Mouse (Mus musculus) myocyte (in vitro differentiated cells): Measurements from ENCODE around the gene Med24. TPM values are rescaled to one million over a fixed set of nuclear protein-coding genes. Genes with fewer than 3 reads are reported as not detected.

ENCODE experiments used
- H3K27me3 ChIP-seq: one replicate; pipeline ENCODE4 v1.6.1; 2011; ENCODE audit not compliant: control insufficient read depth, insufficient read depth, insufficient read length
- H3K36me3 ChIP-seq: one replicate; pipeline ENCODE4 v1.6.1; 2011; ENCODE audit not compliant: control insufficient read depth, insufficient read depth
- H3K4me2 ChIP-seq: one replicate; pipeline ENCODE4 v1.6.1; 2011; ENCODE audit warnings: low read depth, control low read depth
- H3K4me3 ChIP-seq: one replicate; pipeline ENCODE4 v1.5.1; 2011; ENCODE audit warnings: mild to moderate bottlenecking, control low read depth, moderate library complexity
- H3K79me2 ChIP-seq: one replicate; pipeline ENCODE4 v1.6.1; 2011; ENCODE audit not compliant: control insufficient read depth, insufficient read depth
- H3ac ChIP-seq: one replicate; pipeline ENCODE4 v1.6.1; 2011; ENCODE audit not compliant: control insufficient read depth, insufficient read length
- CEBPB ChIP-seq: IDR thresholded peaks from 2 replicates; pipeline ENCODE4 v1.6.1; 2011; ENCODE audit warnings: mild to moderate bottlenecking, moderate library complexity; ENCODE audit not compliant: poor library complexity, insufficient read depth, severe bottlenecking
- E2F4 ChIP-seq: IDR thresholded peaks from one replicate; pipeline ENCODE4 v1.6.1; 2011; ENCODE audit warnings: mild to moderate bottlenecking, control low read depth, moderate library complexity; ENCODE audit not compliant: insufficient read depth
- MAX ChIP-seq: IDR thresholded peaks from one replicate; pipeline ENCODE4 v1.6.1; 2011; ENCODE audit warnings: low read depth, mild to moderate bottlenecking, control low read depth
- MYOD1 ChIP-seq, 3 experiments: IDR thresholded peaks; one replicate each; pipeline ENCODE4 v1.6.1; 2011; ENCODE audit warnings: control low read depth in 2 of 3, low read depth in 2 of 3, mild to moderate bottlenecking in 2 of 3, moderate library complexity in 1 of 3; ENCODE audit not compliant: insufficient read length in 2 of 3, control insufficient read depth in 1 of 3
- MYOG ChIP-seq, 3 experiments: IDR thresholded peaks; one replicate each; pipeline ENCODE4 v1.6.1; 2011; ENCODE audit warnings: control low read depth in 2 of 3, low read depth in 2 of 3, mild to moderate bottlenecking in 2 of 3; ENCODE audit not compliant: insufficient read length in 2 of 3, control insufficient read depth in 1 of 3, insufficient read depth in 1 of 3
- POLR2A ChIP-seq: IDR thresholded peaks from one replicate; pipeline ENCODE4 v1.6.1; 2011; ENCODE audit warnings: low read depth, mild to moderate bottlenecking, control low read depth, moderate library complexity; ENCODE audit not compliant: insufficient read length
- POLR2AphosphoS2 ChIP-seq: IDR thresholded peaks from one replicate; pipeline ENCODE4 v1.6.1; 2011; ENCODE audit warnings: low read depth, control low read depth; ENCODE audit not compliant: insufficient read length
- REST ChIP-seq: IDR thresholded peaks from one replicate; pipeline ENCODE4 v1.6.1; 2011; ENCODE audit warnings: mild to moderate bottlenecking, control low read depth, moderate library complexity; ENCODE audit not compliant: insufficient read depth, insufficient read length
- SRF ChIP-seq: IDR thresholded peaks from one replicate; pipeline ENCODE4 v1.6.1; 2011; ENCODE audit warnings: low read depth; ENCODE audit not compliant: control insufficient read depth, insufficient read length
- TCF12 ChIP-seq: IDR thresholded peaks from one replicate; pipeline ENCODE4 v1.6.1; 2011; ENCODE audit warnings: mild to moderate bottlenecking, control low read depth; ENCODE audit not compliant: poor library complexity, insufficient read depth, severe bottlenecking
- TCF3 ChIP-seq: IDR thresholded peaks from one replicate; pipeline ENCODE4 v1.6.1; 2011; ENCODE audit warnings: low read depth, control low read depth; ENCODE audit not compliant: insufficient read length
- USF1 ChIP-seq: IDR thresholded peaks from one replicate; pipeline ENCODE4 v1.6.1; 2011; ENCODE audit warnings: low read depth, mild to moderate bottlenecking, control low read depth, moderate library complexity
- polyA plus RNA-seq: library from polyadenylated mRNA; unstranded; fragments of >200 nt; fragmentation: generic; extraction: Trizol; gene quantifications from one replicate; pipeline ENCODE4 v1.2.1, GENCODE M21; 2012; ENCODE audit warnings: missing spikeins

The Med24 gene
- polyA plus RNA-seq, 1 experiment: 32.5 TPM

GRCm38 (mm10) chr11:98746855-98747693, 17.8 kb upstream of the Med24 start:
- Histone ChIP-seq H3K27me3 (no peaks in the 10 kb centered on the region), H3K4me3 (peak overlapping the region; percentile 17), H3K79me2 (peaks cover 24% of the 10 kb centered on the region), H3K4me2 (peak overlapping the region; percentile 87), H3ac (no peak overlapping the region), H3K36me3 (no peaks in the 10 kb centered on the region)
- peak; percentile 51 for TF ChIP-seq USF1
- TF ChIP-seq TCF12: no peak
- TF ChIP-seq TCF3: peak; percentile 40
- peak in 2 of 3 experiments; percentile 53 to 68 for TF ChIP-seq MYOD1 (IDR thresholded peaks at IDR 0.05; ENCODE audit: control insufficient read depth in 1 of 3, insufficient read length in 2 of 3, low read depth in 2 of 3)
- no peak for TF ChIP-seq E2F4
- no peak for TF ChIP-seq CEBPB
- TF ChIP-seq REST: no peak
- peak; percentile 46 for TF ChIP-seq SRF
- peak; percentile 63 for TF ChIP-seq MAX
- peak in 2 of 3 experiments; percentile 27 to 69 for TF ChIP-seq MYOG (IDR thresholded peaks at IDR 0.05; ENCODE audit: control insufficient read depth in 1 of 3, insufficient read depth in 1 of 3, insufficient read length in 2 of 3, low read depth in 2 of 3)
- peak; percentile 11 for TF ChIP-seq POLR2AphosphoS2
- peak; percentile 44 for TF ChIP-seq POLR2A

- Histone ChIP-seq H3K4me2 (peak overlapping the region; percentile 87), H3K36me3 (no peaks in the 10 kb centered on the region), H3ac (no peak overlapping the region), H3K27me3 (no peaks in the 10 kb centered on the region), H3K79me2 (peaks cover 21% of the 10 kb centered on the region), H3K4me3 (peak overlapping the region; percentile 17)
- no peak for TF ChIP-seq TCF3
- TF ChIP-seq MAX: no peak
- no peak for TF ChIP-seq USF1
- TF ChIP-seq CEBPB: no peak
- TF ChIP-seq SRF: no peak
- no peak for TF ChIP-seq POLR2AphosphoS2
- TF ChIP-seq MYOD1 (IDR thresholded peaks at IDR 0.05; ENCODE audit: control insufficient read depth in 1 of 3, insufficient read length in 2 of 3, low read depth in 2 of 3): no peak
- no peak for TF ChIP-seq POLR2A
- TF ChIP-seq REST: no peak
- no peak for TF ChIP-seq E2F4
- no peak for TF ChIP-seq MYOG (IDR thresholded peaks at IDR 0.05; ENCODE audit: control insufficient read depth in 1 of 3, insufficient read depth in 1 of 3, insufficient read length in 2 of 3, low read depth in 2 of 3)
- no peak for TF ChIP-seq TCF12
Observed at GRCm38 (mm10) chr11:98745932-98746853, 17.0 kb upstream of the Med24 start.

GRCm38 (mm10) chr11:98744456-98745019, 15.3 kb upstream of the Med24 start:
- Histone ChIP-seq H3K79me2 (peaks cover 13% of the 10 kb centered on the region), H3ac (no peak overlapping the region), H3K27me3 (no peaks in the 10 kb centered on the region), H3K4me2 (peak overlapping the region; percentile 76), H3K4me3 (no peak overlapping the region), H3K36me3 (no peaks in the 10 kb centered on the region)
- TF ChIP-seq MAX: no peak
- TF ChIP-seq USF1: no peak
- TF ChIP-seq TCF3: no peak
- TF ChIP-seq MYOG (IDR thresholded peaks at IDR 0.05; ENCODE audit: control insufficient read depth in 1 of 3, insufficient read depth in 1 of 3, insufficient read length in 2 of 3, low read depth in 2 of 3): no peak
- TF ChIP-seq SRF: no peak
- no peak for TF ChIP-seq REST
- no peak for TF ChIP-seq CEBPB
- TF ChIP-seq POLR2AphosphoS2: no peak
- no peak for TF ChIP-seq POLR2A
- TF ChIP-seq TCF12: no peak
- no peak for TF ChIP-seq MYOD1 (IDR thresholded peaks at IDR 0.05; ENCODE audit: control insufficient read depth in 1 of 3, insufficient read length in 2 of 3, low read depth in 2 of 3)
- TF ChIP-seq E2F4: no peak

- Histone ChIP-seq H3K36me3 (no peaks in the 10 kb centered on the region), H3K27me3 (no peaks in the 10 kb centered on the region), H3K4me2 (peak overlapping the region; percentile 76), H3K79me2 (peaks cover 7% of the 10 kb centered on the region), H3K4me3 (peak overlapping the region; percentile 66), H3ac (no peak overlapping the region)
- TF ChIP-seq POLR2AphosphoS2: no peak
- peak in 1 of 3 experiments; percentile 31 for TF ChIP-seq MYOG (IDR thresholded peaks at IDR 0.05; ENCODE audit: control insufficient read depth in 1 of 3, insufficient read depth in 1 of 3, insufficient read length in 2 of 3, low read depth in 2 of 3)
- peak in 1 of 3 experiments; percentile 30 for TF ChIP-seq MYOD1 (IDR thresholded peaks at IDR 0.05; ENCODE audit: control insufficient read depth in 1 of 3, insufficient read length in 2 of 3, low read depth in 2 of 3)
Observed at GRCm38 (mm10) chr11:98743655-98744345, 14.6 kb upstream of the Med24 start.
